In the genomic region with DNA sequence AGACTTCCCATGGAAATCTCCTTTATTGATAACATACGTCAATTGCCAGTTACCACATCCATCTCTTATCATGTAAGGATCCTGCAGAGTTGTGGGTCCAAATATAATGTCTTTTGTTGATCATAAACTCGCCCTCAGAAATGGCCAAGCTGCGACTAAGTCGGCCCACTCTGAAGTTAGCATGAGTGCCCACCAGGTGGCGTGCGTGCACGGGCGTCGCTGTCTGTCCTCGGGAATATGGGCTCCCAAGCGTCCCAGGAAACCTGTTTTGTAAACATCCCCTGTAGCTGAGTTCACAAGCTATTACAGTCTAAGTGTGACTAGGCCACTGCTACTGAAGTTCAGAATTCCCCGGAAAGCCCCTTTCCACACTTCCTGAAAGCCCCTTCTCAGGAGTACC, we compare ENCODE assay signal across 8 mouse cellular contexts. TPM values are rescaled to one million over a fixed set of nuclear protein-coding genes. Genes with fewer than 3 reads are reported as not detected.
DNase-seq lines count a peak whose midpoint lies in the region; ATAC-seq and TF ChIP-seq lines count a peak whose summit lies in the region.

No protein-coding gene starts in this region.

- H3K9ac ChIP-seq in heart, embryonic 13.5 days = no peak overlapping the region
- H3K9ac ChIP-seq in kidney, postnatal 0 days (ENCODE audit: low read depth, low read length) = no peak overlapping the region
- no peak overlapping the region for H3K9ac ChIP-seq in liver, adult 2 months (ENCODE audit: low read depth, low read length)
- no peak overlapping the region for H3K9ac ChIP-seq in neural tube, embryonic 14.5 days (replicated peaks; ENCODE audit: low read depth, low read length)

- WGBS in embryonic facial prominence, embryonic 10.5 days = 7% methylated on average over 12 of the region's 12 CpGs
- WGBS in heart, embryonic 13.5 days = 4% methylated on average over 12 of the region's 12 CpGs
- 6% methylated on average over 12 of the region's 12 CpGs for WGBS in kidney, postnatal 0 days
- WGBS in liver, adult 2 months = 4% methylated on average over 12 of the region's 12 CpGs
- 4% methylated on average over 12 of the region's 12 CpGs for WGBS in neural tube, embryonic 14.5 days

- no peaks in the 10 kb centered on the region for H3K27me3 ChIP-seq in embryonic facial prominence, embryonic 10.5 days (replicated peaks; ENCODE audit: low read depth, poor library complexity, severe bottlenecking)
- no peaks in the 10 kb centered on the region for H3K27me3 ChIP-seq in heart, embryonic 13.5 days (replicated peaks)
- H3K27me3 ChIP-seq in kidney, postnatal 0 days (ENCODE audit: insufficient read depth, low read length) = no peaks in the 10 kb centered on the region
- no peaks in the 10 kb centered on the region for H3K27me3 ChIP-seq in liver, adult 2 months (ENCODE audit: control insufficient read depth, insufficient read depth, low read length)
- no peaks in the 10 kb centered on the region for H3K27me3 ChIP-seq in neural tube, embryonic 14.5 days (ENCODE audit: control insufficient read depth, insufficient read depth, low read length)

- no peaks in the 10 kb centered on the region for H3K4me1 ChIP-seq in embryonic facial prominence, embryonic 10.5 days
- no peaks in the 10 kb centered on the region for H3K4me1 ChIP-seq in heart, embryonic 13.5 days
- H3K4me1 ChIP-seq in kidney, postnatal 0 days (replicated peaks; ENCODE audit: insufficient read depth, low read length) = no peaks in the 10 kb centered on the region
- no peaks in the 10 kb centered on the region for H3K4me1 ChIP-seq in liver, adult 2 months (ENCODE audit: control insufficient read depth, insufficient read depth, low read length)
- H3K4me1 ChIP-seq in neural tube, embryonic 14.5 days (ENCODE audit: control insufficient read depth, insufficient read depth, low read length) = no peaks in the 10 kb centered on the region

- TF ChIP-seq CTCF in kidney, postnatal 0 days (IDR thresholded peaks at IDR 0.05; ENCODE audit: low read depth) = peak; percentile 95
- peak; percentile 78 for TF ChIP-seq CTCF in liver, adult 2 months (IDR thresholded peaks at IDR 0.05; ENCODE audit: low read depth, low read length)

- H3K27ac ChIP-seq in embryonic facial prominence, embryonic 10.5 days (replicated peaks) = no peak overlapping the region
- no peak overlapping the region for H3K27ac ChIP-seq in heart, embryonic 13.5 days (replicated peaks)
- H3K27ac ChIP-seq in kidney, postnatal 0 days = no peak overlapping the region
- no peak overlapping the region for H3K27ac ChIP-seq in liver, adult 2 months (replicated peaks; ENCODE audit: insufficient read depth, low read depth, low read length)
- no peak overlapping the region for H3K27ac ChIP-seq in neural tube, embryonic 14.5 days (ENCODE audit: low read depth, low read length)

- H3K4me2 ChIP-seq in heart, embryonic 13.5 days = peak overlapping the region; percentile 18; the same call in 1 of the 2 replicates
- peak overlapping the region; percentile 43 for H3K4me2 ChIP-seq in kidney, postnatal 0 days (ENCODE audit: low read length)
- no peak overlapping the region for H3K4me2 ChIP-seq in neural tube, embryonic 14.5 days (ENCODE audit: low read depth, low read length)

- no peaks in the 10 kb centered on the region for H3K79me2 ChIP-seq in liver, adult 2 months (ENCODE audit: control insufficient read depth, insufficient read depth, low read length)

- peak; percentile 27 for DNase-seq in 416B (ENCODE audit: low read depth)
- DNase-seq in adrenal gland, postnatal 14 days = peak; percentile 81
- DNase-seq in embryonic facial prominence, embryonic 10.5 days (ENCODE audit: low spot score) = peak; percentile 81
- DNase-seq in kidney, postnatal 0 days (ENCODE audit: low spot score) = peak; percentile 85
- DNase-seq in liver, adult 2 months (ENCODE audit: extremely low read depth, low read depth, low spot score) = peak; percentile 2
- DNase-seq in urinary bladder, postnatal 36 days (ENCODE audit: low spot score in 2 of 2) = peak; percentile 10 to 50

- H3K4me3 ChIP-seq in embryonic facial prominence, embryonic 10.5 days = no peak overlapping the region
- no peak overlapping the region for H3K4me3 ChIP-seq in heart, embryonic 13.5 days
- H3K4me3 ChIP-seq in kidney, postnatal 0 days (replicated peaks; ENCODE audit: low read depth, low read length) = no peak overlapping the region
- no peak overlapping the region for H3K4me3 ChIP-seq in liver, adult 2 months (ENCODE audit: insufficient read depth, low read depth, low read length)
- no peak overlapping the region for H3K4me3 ChIP-seq in neural tube, embryonic 14.5 days (ENCODE audit: low read depth, low read length)

- no peaks in the 10 kb centered on the region for H3K36me3 ChIP-seq in embryonic facial prominence, embryonic 10.5 days (replicated peaks)
- no peaks in the 10 kb centered on the region for H3K36me3 ChIP-seq in heart, embryonic 13.5 days
- H3K36me3 ChIP-seq in kidney, postnatal 0 days (ENCODE audit: insufficient read depth, low read length) = no peaks in the 10 kb centered on the region
- H3K36me3 ChIP-seq in liver, adult 2 months (ENCODE audit: control insufficient read depth, insufficient read depth, low read length) = no peaks in the 10 kb centered on the region
- no peaks in the 10 kb centered on the region for H3K36me3 ChIP-seq in neural tube, embryonic 14.5 days (ENCODE audit: control insufficient read depth, insufficient read depth, low read length)

- H3K9me3 ChIP-seq in embryonic facial prominence, embryonic 10.5 days = no peaks in the 10 kb centered on the region
- no peaks in the 10 kb centered on the region for H3K9me3 ChIP-seq in heart, embryonic 13.5 days
- H3K9me3 ChIP-seq in kidney, postnatal 0 days (replicated peaks; ENCODE audit: low read length) = no peaks in the 10 kb centered on the region
- H3K9me3 ChIP-seq in neural tube, embryonic 14.5 days (ENCODE audit: control insufficient read depth, low read length) = no peaks in the 10 kb centered on the region

- no peak for ATAC-seq in heart, embryonic 13.5 days (ENCODE audit: extremely low read depth, insufficient number of reproducible peaks, low FRiP score, low TSS enrichment)
- peak; percentile 69; the same call in 1 of the 2 replicates for ATAC-seq in kidney, postnatal 0 days (replicated peaks; ENCODE audit: low FRiP score, low read depth)
- ATAC-seq in neural tube, embryonic 14.5 days (ENCODE audit: low read depth) = peak; percentile 76

- no peak for TF ChIP-seq POLR2A in liver, adult 2 months (IDR thresholded peaks at IDR 0.05; ENCODE audit: extremely low read depth, insufficient read depth, low read length)

RNA-seq across cellular contexts. Expression of gene Pld5, which starts 51.9 kb away (rescaled TPM):
- 0.52 and 1.0 TPM in 2 replicates for total RNA-seq in adrenal gland, postnatal 14 days (2021)
- polyA plus RNA-seq in embryonic facial prominence, embryonic 10.5 days (2016; fragmentation: Nextera tagmentation; extraction: Ambion mirVana) = 0.42 and 0.68 TPM in 2 replicates
- 0.42 and 0.74 TPM in 2 replicates for polyA plus RNA-seq in heart, embryonic 13.5 days (2015; fragmentation: Nextera tagmentation; extraction: Ambion mirVana)
- 0.51 and 0.55 TPM in 2 replicates for polyA plus RNA-seq in kidney, postnatal 0 days (2015; fragmentation: Nextera tagmentation; extraction: Ambion mirVana)
- not detected in 2 replicates for total RNA-seq in liver, adult 2 months (2014; rRNA removed)
- not detected in 2 replicates for polyA plus RNA-seq in liver, adult 2 months (2012; rRNA removed)
- 5.9 and 7.4 TPM in 2 replicates for polyA plus RNA-seq in neural tube, embryonic 14.5 days (2014; fragmentation: Nextera tagmentation; extraction: Ambion mirVana)

Comparison
In these comparisons a context has a peak if more than half of its experiments do, and no peak if none do; other contexts are left out.
1. DNase-seq: peak in every context shown above with its lines; median percentile 85 in kidney, postnatal 0 days; 81 in adrenal gland, postnatal 14 days; 81 in embryonic facial prominence, embryonic 10.5 days; 30 in urinary bladder, postnatal 36 days; 27 in 416B; 2 in liver, adult 2 months.